Mouse (Mus musculus) central nervous system, embryonic 18 days (tissue): ENCODE data around the gene Ifngr2. TPM values are rescaled to one million over a fixed set of nuclear protein-coding genes. Genes with fewer than 3 reads are reported as not detected.

Experiments
- polyA plus RNA-seq: library from polyadenylated mRNA; depleted of rRNA; stranded (reverse); fragments of >200 nt; gene quantifications from 2 replicates; pipeline ENCODE4 v1.2.3, GENCODE M21; 2012; rRNA removed

The Ifngr2 gene
- polyA plus RNA-seq = 53.2 and 60.4 TPM in 2 replicates

GRCm38 (mm10) chr16:91546836-91547741, at the start of gene Ifngr2:
Gene Ifngr2, plus strand, starts transcription at chr16:91547072.

GRCm38 (mm10) chr16:91597672-91598010, 50.8 kb downstream of the Ifngr2 start, which contains the start of gene Tmem50b:
Gene Tmem50b, minus strand, starts transcription at chr16:91597800.

Other genes with a start within 250 kb of the Ifngr2 start
- 27.1 and 27.7 TPM in 2 replicates for gene Ifnar2, start 174.3 kb upstream of the Ifngr2 start, polyA plus RNA-seq
- not detected in 2 replicates for gene Gm21970, start 155.4 kb upstream of the Ifngr2 start, polyA plus RNA-seq
- 8.1 and 8.6 TPM in 2 replicates for gene Il10rb, start 140.9 kb upstream of the Ifngr2 start, polyA plus RNA-seq
- gene Ifnar1, start 61.8 kb upstream of the Ifngr2 start, polyA plus RNA-seq = 48.8 and 49.5 TPM in 2 replicates
- 73.0 and 77.9 TPM in 2 replicates for gene Tmem50b, start 50.7 kb downstream of the Ifngr2 start, polyA plus RNA-seq
- 3.1 and 3.2 TPM in 2 replicates for gene Dnajc28, start 72.0 kb downstream of the Ifngr2 start, polyA plus RNA-seq
- gene Gart, start 99.9 kb downstream of the Ifngr2 start, polyA plus RNA-seq = 36.6 and 39.0 TPM in 2 replicates
- 316 and 343 TPM in 2 replicates for gene Son, start 100.4 kb downstream of the Ifngr2 start, polyA plus RNA-seq
- gene Donson, start 141.7 kb downstream of the Ifngr2 start, polyA plus RNA-seq = 50.7 and 57.3 TPM in 2 replicates
- gene Cryzl1, start 181.9 kb downstream of the Ifngr2 start, polyA plus RNA-seq = 99.4 and 103 TPM in 2 replicates
- gene Itsn1, start 182.2 kb downstream of the Ifngr2 start, polyA plus RNA-seq = 59.4 and 64.2 TPM in 2 replicates